Mouse (Mus musculus) lung, adult 2 months (tissue): ENCODE data around the gene Spa17.

Experiments used
- CTCF ChIP-seq: fragments of 200-500 bp; IDR thresholded peaks from 2 replicates; pipeline ENCODE4 v1.5.1; 2011; ENCODE audit warnings: mild to moderate bottlenecking, low read length, control low read depth; ENCODE audit not compliant: insufficient read depth
- POLR2A ChIP-seq: fragments of 200-500 bp; IDR thresholded peaks from 2 replicates; pipeline ENCODE4 v1.6.1; 2011; ENCODE audit warnings: low read depth, mild to moderate bottlenecking, control low read depth, low read length, borderline replicate concordance; ENCODE audit errors: extremely low read depth

GRCm38 (mm10) chr9:37656439-37656881, 42.9 kb upstream of the Spa17 start:
- TF ChIP-seq POLR2A (no peak), CTCF (no peak)
